Mouse (Mus musculus): ENCODE data around the gene Siah1a. TPM values are rescaled to one million over a fixed set of nuclear protein-coding genes. Genes with fewer than 3 reads are reported as not detected.

Siah1a gene
- polyA plus RNA-seq, 1 experiment from 2014 or later = 43.3 TPM

DNA sequence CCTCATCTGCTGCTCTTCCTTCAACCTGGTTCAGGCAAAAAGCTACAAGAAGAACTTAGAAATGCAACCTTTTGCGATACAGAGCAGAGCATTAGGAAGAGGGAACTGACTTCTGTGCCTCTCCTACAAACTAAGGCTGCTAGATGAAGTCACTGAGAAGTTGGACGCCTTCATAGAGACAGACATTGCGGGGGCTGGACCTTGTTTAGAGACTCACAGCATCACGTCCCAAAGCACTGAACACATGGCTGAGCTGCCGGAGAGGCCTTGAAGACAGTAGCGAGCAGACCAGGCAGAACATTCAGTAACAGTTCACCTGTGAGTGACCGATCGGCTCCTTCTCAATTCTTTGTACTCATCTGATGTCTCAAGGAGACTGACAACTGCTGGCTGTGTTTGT is 35.4 kb upstream of the Siah1a start:
- H3K4me1 ChIP-seq (ENCODE audit: insufficient read depth, low read depth, low read length) = no peaks in the 10 kb centered on the region
- H3K27ac ChIP-seq (ENCODE audit: low read length) = no peak overlapping the region
- TF ChIP-seq EP300 (IDR thresholded peaks at IDR 0.05) (no peak), CTCF (IDR thresholded peaks at IDR 0.05) (no peak)
- no peak overlapping the region for H3K9ac ChIP-seq (replicated peaks; ENCODE audit: low read depth)
- no peak overlapping the region for H3K4me2 ChIP-seq (replicated peaks; ENCODE audit: low read depth, low read length)
- no peak for DNase-seq (ENCODE audit: low spot score)
- H3K9me3 ChIP-seq (ENCODE audit: low read length) = no peaks in the 10 kb centered on the region
- no peak for ATAC-seq
- H3K27me3 ChIP-seq (replicated peaks; ENCODE audit: insufficient read depth, low read length) = no peaks in the 10 kb centered on the region
- no peaks in the 10 kb centered on the region for H3K36me3 ChIP-seq (ENCODE audit: insufficient read depth, low read length)
- no peak overlapping the region for H3K4me3 ChIP-seq (ENCODE audit: low read depth, low read length)
- 91% methylated on average over 8 of the region's 8 CpGs for whole genome bisulfite sequencing

DNA sequence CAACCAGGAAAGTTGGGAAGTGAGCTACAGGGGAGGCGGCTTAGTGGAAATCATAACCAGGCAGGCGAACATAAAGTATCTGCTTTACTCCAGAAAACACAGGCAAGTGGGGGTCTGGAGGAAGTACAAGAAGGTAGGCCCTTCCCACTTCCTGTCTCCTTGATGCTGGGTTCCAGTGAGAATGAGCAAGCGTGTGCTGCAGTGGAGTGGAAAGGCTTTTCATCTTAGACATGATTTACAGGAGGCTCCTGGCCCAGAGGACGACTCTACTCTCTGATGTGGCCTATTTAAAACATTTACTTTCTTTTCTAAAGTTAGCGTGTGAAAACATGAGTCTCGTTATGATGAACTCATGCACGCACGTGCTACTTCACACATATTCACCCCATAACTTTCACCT is 33.5 kb upstream of the Siah1a start:
- TF ChIP-seq CTCF (IDR thresholded peaks at IDR 0.05) = no peak
- no peak for TF ChIP-seq EP300 (IDR thresholded peaks at IDR 0.05)
- no peak overlapping the region for H3K4me3 ChIP-seq (ENCODE audit: low read depth, low read length)
- H3K9me3 ChIP-seq (ENCODE audit: low read length) = no peaks in the 10 kb centered on the region
- no peaks in the 10 kb centered on the region for H3K4me1 ChIP-seq (ENCODE audit: insufficient read depth, low read depth, low read length)
- no peak overlapping the region for H3K9ac ChIP-seq (replicated peaks; ENCODE audit: low read depth)
- no peaks in the 10 kb centered on the region for H3K36me3 ChIP-seq (ENCODE audit: insufficient read depth, low read length)
- ATAC-seq = no peak
- WGBS = 69% methylated on average over 8 of the region's 8 CpGs
- H3K4me2 ChIP-seq (replicated peaks; ENCODE audit: low read depth, low read length) = no peak overlapping the region
- no peak overlapping the region for H3K27ac ChIP-seq (ENCODE audit: low read length)
- no peaks in the 10 kb centered on the region for H3K27me3 ChIP-seq (replicated peaks; ENCODE audit: insufficient read depth, low read length)
- DNase-seq (ENCODE audit: low spot score) = no peak

GRCm38 (mm10) chr8:86769945-86770715 is 24.4 kb upstream of the Siah1a start:
- TF ChIP-seq EP300 (IDR thresholded peaks at IDR 0.05) = no peak
- TF ChIP-seq CTCF (IDR thresholded peaks at IDR 0.05) = no peak
- Histone ChIP-seq H3K9ac (replicated peaks; ENCODE audit: low read depth) (no peak overlapping the region), H3K27me3 (replicated peaks; ENCODE audit: insufficient read depth, low read length) (no peaks in the 10 kb centered on the region), H3K9me3 (ENCODE audit: low read length) (no peaks in the 10 kb centered on the region), H3K36me3 (ENCODE audit: insufficient read depth, low read length) (no peaks in the 10 kb centered on the region), H3K4me1 (ENCODE audit: insufficient read depth, low read depth, low read length) (no peaks in the 10 kb centered on the region), H3K27ac (ENCODE audit: low read length) (no peak overlapping the region), H3K4me2 (replicated peaks; ENCODE audit: low read depth, low read length) (no peak overlapping the region), H3K4me3 (ENCODE audit: low read depth, low read length) (no peak overlapping the region)
- WGBS = 67% methylated on average over 1 of the region's 1 CpGs
- peak; percentile 46 for DNase-seq (ENCODE audit: low spot score)
- ATAC-seq = no peak

DNA sequence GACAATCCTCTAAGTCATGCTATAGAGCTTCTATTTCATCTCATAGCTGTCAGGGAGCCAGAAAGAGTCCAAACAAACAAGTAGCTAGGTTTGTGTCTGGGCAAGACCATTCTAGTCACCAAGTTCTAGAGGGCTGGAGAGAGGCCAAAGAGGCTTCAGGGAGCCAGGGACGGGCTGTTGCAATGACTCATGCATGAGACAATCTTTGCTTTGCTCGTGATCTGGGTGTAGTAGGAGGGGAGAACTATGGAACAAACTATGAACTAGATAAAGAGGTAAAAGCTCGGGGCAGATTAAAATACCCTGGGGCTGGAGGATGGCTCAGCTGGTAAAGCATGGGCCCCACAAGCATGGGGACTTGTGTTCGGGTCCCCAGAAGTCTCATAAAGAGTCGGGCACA is 22.8 kb upstream of the Siah1a start:
- Histone ChIP-seq H3K9ac (replicated peaks; ENCODE audit: low read depth) (no peak overlapping the region), H3K4me1 (ENCODE audit: insufficient read depth, low read depth, low read length) (no peaks in the 10 kb centered on the region), H3K4me3 (ENCODE audit: low read depth, low read length) (no peak overlapping the region), H3K4me2 (replicated peaks; ENCODE audit: low read depth, low read length) (no peak overlapping the region), H3K27me3 (replicated peaks; ENCODE audit: insufficient read depth, low read length) (no peaks in the 10 kb centered on the region), H3K9me3 (ENCODE audit: low read length) (no peaks in the 10 kb centered on the region), H3K36me3 (ENCODE audit: insufficient read depth, low read length) (no peaks in the 10 kb centered on the region), H3K27ac (ENCODE audit: low read length) (no peak overlapping the region)
- WGBS = 44% methylated on average over 5 of the region's 5 CpGs
- DNase-seq (ENCODE audit: low spot score) (peak; percentile 88), ATAC-seq (peak; percentile 46)
- TF ChIP-seq EP300 (IDR thresholded peaks at IDR 0.05) = peak; percentile 51
- no peak for TF ChIP-seq CTCF (IDR thresholded peaks at IDR 0.05)

- DNase-seq (ENCODE audit: low spot score) (peak; percentile 87), ATAC-seq (peak; percentile 86)
- Histone ChIP-seq H3K36me3 (ENCODE audit: insufficient read depth, low read length) (no peaks in the 10 kb centered on the region), H3K4me1 (ENCODE audit: insufficient read depth, low read depth, low read length) (no peaks in the 10 kb centered on the region), H3K4me3 (ENCODE audit: low read depth, low read length) (no peak overlapping the region), H3K4me2 (replicated peaks; ENCODE audit: low read depth, low read length) (no peak overlapping the region), H3K27me3 (replicated peaks; ENCODE audit: insufficient read depth, low read length) (no peaks in the 10 kb centered on the region), H3K27ac (ENCODE audit: low read length) (peak overlapping the region; percentile 70), H3K9ac (replicated peaks; ENCODE audit: low read depth) (no peak overlapping the region), H3K9me3 (ENCODE audit: low read length) (no peaks in the 10 kb centered on the region)
- 55% methylated on average over 9 of the region's 9 CpGs for WGBS
- TF ChIP-seq CTCF (IDR thresholded peaks at IDR 0.05) (no peak), EP300 (IDR thresholded peaks at IDR 0.05) (peak; percentile 67)
Measured at GRCm38 (mm10) chr8:86766548-86767211, 20.9 kb upstream of the Siah1a start.

GRCm38 (mm10) chr8:86765669-86766068 is 19.9 kb upstream of the Siah1a start:
- Histone ChIP-seq H3K4me3 (ENCODE audit: low read depth, low read length) (no peak overlapping the region), H3K4me2 (replicated peaks; ENCODE audit: low read depth, low read length) (no peak overlapping the region), H3K27me3 (replicated peaks; ENCODE audit: insufficient read depth, low read length) (no peaks in the 10 kb centered on the region), H3K27ac (ENCODE audit: low read length) (peak overlapping the region; percentile 70), H3K9me3 (ENCODE audit: low read length) (no peaks in the 10 kb centered on the region), H3K36me3 (ENCODE audit: insufficient read depth, low read length) (no peaks in the 10 kb centered on the region), H3K4me1 (ENCODE audit: insufficient read depth, low read depth, low read length) (no peaks in the 10 kb centered on the region), H3K9ac (replicated peaks; ENCODE audit: low read depth) (no peak overlapping the region)
- no peak for TF ChIP-seq EP300 (IDR thresholded peaks at IDR 0.05)
- TF ChIP-seq CTCF (IDR thresholded peaks at IDR 0.05) = no peak
- 74% methylated on average over 8 of the region's 8 CpGs for WGBS
- no peak for ATAC-seq
- DNase-seq (ENCODE audit: low spot score) = no peak
